Mouse (Mus musculus) limb, embryonic 11.5 days (tissue): ENCODE results near the gene Lmntd1. TPM values are rescaled to one million over a fixed set of nuclear protein-coding genes. Genes with fewer than 3 reads are reported as not detected.
A peak's percentile ranks its signal among the peaks of the same experiment; 100 is the strongest.

Experiments
- ATAC-seq: fragments of 200-750 bp; cut with Nextera tagmentation; 2 replicates; pipeline ENCODE4 v1.8.0; 2017; ENCODE audit warnings: low read depth; ENCODE audit not compliant: insufficient number of reproducible peaks, low FRiP score, low TSS enrichment
- DNase-seq: peaks from one replicate; pipeline ENCODE4 v3.0.0-alpha.2; 2015; ENCODE audit warnings: low spot score
- H3K27ac ChIP-seq: fragments of 300-500 bp; sonication (generic); replicated peaks from 2 replicates; pipeline ENCODE4 v1.5.1; 2014; ENCODE audit warnings: low read depth, mild to moderate bottlenecking, low read length
- H3K27me3 ChIP-seq: fragments of 300-500 bp; sonication (generic); 2 replicates; pipeline ENCODE4 v1.6.1; 2014; ENCODE audit warnings: mild to moderate bottlenecking, low read length, mixed read lengths; ENCODE audit not compliant: control insufficient read depth, insufficient read depth
- H3K36me3 ChIP-seq: fragments of 300-500 bp; sonication (generic); 2 replicates; pipeline ENCODE4 v1.6.1; 2014; ENCODE audit warnings: mild to moderate bottlenecking, low read length, moderate library complexity, mixed read lengths; ENCODE audit not compliant: control insufficient read depth, insufficient read depth
- H3K4me1 ChIP-seq: fragments of 300-500 bp; sonication (generic); 2 replicates; pipeline ENCODE4 v1.6.1; 2014; ENCODE audit warnings: low read length, mixed read lengths; ENCODE audit not compliant: control insufficient read depth, insufficient read depth
- H3K4me2 ChIP-seq: fragments of 300-500 bp; sonication (generic); 2 replicates; pipeline ENCODE4 v1.6.1; 2014; ENCODE audit warnings: low read depth, mild to moderate bottlenecking, moderate library complexity; ENCODE audit not compliant: severe bottlenecking
- H3K4me3 ChIP-seq: fragments of 300-500 bp; sonication (generic); 2 replicates; pipeline ENCODE4 v1.5.1; 2014; ENCODE audit warnings: low read depth, low read length
- H3K9ac ChIP-seq: fragments of 300-500 bp; sonication (generic); 2 replicates; pipeline ENCODE4 v1.6.1; 2014; ENCODE audit warnings: mild to moderate bottlenecking, low read length
- H3K9me3 ChIP-seq: fragments of 300-500 bp; sonication (generic); 2 replicates; pipeline ENCODE4 v1.6.1; 2016; ENCODE audit warnings: low read length; ENCODE audit not compliant: control insufficient read depth
- WGBS: fragments of 180-500 bp; shearing (Covaris S2); extraction: QIAGEN DNeasy Blood & Tissue Kit; methylation state at CpG from one replicate; pipeline ENCODE4 v1.1.7; 2014; 5-methylcytosine and 5-hydroxymethylcytosine counted together
- polyA plus RNA-seq: library from polyadenylated mRNA; unstranded; fragments of >200 nt; fragmentation: Nextera tagmentation; extraction: Ambion mirVana; gene quantifications from 2 replicates; pipeline ENCODE4 v1.2.1, GENCODE M21; 2014

Gene Lmntd1
- polyA plus RNA-seq, 1 experiment from 2014 or later, result 0.37 TPM

DNA sequence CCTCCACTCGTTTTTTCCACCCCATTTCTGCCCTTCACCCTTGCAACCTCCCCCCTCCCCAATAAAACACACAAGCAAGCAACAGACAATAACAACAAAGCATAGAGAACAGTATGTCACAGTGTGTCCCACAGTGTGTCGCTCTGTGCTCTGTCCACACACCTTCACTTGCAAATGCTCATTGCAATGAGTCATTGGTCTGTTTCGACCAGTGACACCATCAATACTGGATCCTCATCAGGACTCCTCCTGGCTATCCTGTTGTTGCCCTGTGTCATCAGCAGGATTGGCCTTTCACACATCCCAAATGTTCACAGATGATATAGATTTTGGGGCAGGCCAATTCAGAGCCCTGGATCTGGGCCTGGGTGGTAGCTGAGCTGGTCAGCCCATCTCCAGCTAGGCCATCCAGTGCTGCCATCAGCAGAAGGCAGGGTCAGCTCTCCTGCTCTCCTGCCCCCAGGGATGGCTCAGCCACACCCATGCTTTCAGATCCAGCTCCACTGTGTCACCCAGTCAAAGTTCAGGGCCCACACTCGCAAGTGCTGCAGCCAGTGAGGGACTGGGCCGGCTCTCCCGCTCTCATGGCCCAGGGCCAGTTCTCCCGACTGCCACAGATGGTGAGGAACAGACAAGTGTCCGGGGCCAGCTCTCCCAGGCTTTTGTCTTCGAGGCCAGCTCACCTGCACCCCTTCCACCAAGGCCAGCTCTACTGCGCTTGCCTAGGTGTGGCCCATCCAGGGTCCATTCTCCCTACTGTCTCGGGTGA lies 267.1 kb downstream of the Lmntd1 start:
- Histone ChIP-seq H3K9ac (0 out of 2 replicates have a peak overlapping the region, but pooled peaks have one; percentile 17), H3K4me1 (no peaks in the 10 kb centered on the region), H3K4me2 (no peak overlapping the region), H3K9me3 (no peaks in the 10 kb centered on the region), H3K36me3 (no peaks in the 10 kb centered on the region), H3K4me3 (no peak overlapping the region), H3K27me3 (no peaks in the 10 kb centered on the region), H3K27ac (no peak overlapping the region)
- ATAC-seq, result no peak
- 80% methylated on average over 11 of the region's 11 CpGs for WGBS
- DNase-seq, result no peak

DNA sequence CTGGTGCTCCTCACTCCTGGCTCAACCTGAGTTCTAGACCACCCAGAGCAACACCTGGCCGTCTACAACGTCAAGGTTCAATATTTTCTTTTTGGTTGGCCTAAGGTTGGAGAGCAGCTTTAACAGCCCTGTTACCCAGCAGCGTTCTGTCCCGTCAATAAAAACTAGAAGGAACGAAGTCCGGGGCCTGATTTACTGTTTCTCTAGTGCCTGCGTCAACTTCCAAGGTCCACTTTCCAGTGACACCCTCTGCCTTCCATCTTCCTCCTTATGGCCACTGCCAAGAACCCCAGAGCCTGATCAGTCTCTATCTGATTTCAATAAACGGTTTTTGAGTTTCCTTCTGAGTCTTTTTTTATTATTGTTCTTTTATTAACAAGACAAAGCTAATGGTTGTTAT lies 267.8 kb downstream of the Lmntd1 start:
- H3K27me3 ChIP-seq, result no peaks in the 10 kb centered on the region
- no peaks in the 10 kb centered on the region for H3K4me1 ChIP-seq
- H3K4me2 ChIP-seq, result no peak overlapping the region
- H3K36me3 ChIP-seq, result no peaks in the 10 kb centered on the region
- H3K9ac ChIP-seq, result no peak overlapping the region
- H3K4me3 ChIP-seq, result no peak overlapping the region
- WGBS, result 78% methylated on average over 8 of the region's 8 CpGs
- no peak for DNase-seq
- no peaks in the 10 kb centered on the region for H3K9me3 ChIP-seq
- H3K27ac ChIP-seq, result no peak overlapping the region
- ATAC-seq, result no peak

DNA sequence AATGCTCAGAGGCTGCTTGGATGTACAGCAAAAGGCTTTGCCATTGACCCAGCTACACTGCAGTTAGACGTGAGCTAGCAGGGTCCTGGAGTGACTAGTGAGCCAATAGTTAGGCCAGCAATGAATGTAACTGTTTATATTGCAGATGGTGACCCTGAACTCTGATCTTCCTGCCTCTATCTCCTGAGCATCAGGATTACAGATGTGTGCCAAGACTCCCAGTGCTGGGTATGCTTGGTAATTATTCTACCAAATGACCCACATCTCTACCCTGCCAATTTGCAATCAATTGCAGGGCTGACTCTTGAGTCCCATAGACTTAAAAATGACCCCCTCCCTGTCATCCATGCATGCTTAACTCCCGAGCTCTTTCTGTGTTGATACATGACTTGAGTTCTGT lies 269.4 kb downstream of the Lmntd1 start:
- Histone ChIP-seq H3K4me1 (no peaks in the 10 kb centered on the region), H3K4me3 (no peak overlapping the region), H3K27me3 (no peaks in the 10 kb centered on the region), H3K4me2 (no peak overlapping the region), H3K27ac (no peak overlapping the region), H3K9me3 (no peaks in the 10 kb centered on the region), H3K9ac (no peak overlapping the region), H3K36me3 (no peaks in the 10 kb centered on the region)
- DNase-seq (no peak), ATAC-seq (no peak)
- 73% methylated on average over 2 of the region's 2 CpGs for WGBS

DNA sequence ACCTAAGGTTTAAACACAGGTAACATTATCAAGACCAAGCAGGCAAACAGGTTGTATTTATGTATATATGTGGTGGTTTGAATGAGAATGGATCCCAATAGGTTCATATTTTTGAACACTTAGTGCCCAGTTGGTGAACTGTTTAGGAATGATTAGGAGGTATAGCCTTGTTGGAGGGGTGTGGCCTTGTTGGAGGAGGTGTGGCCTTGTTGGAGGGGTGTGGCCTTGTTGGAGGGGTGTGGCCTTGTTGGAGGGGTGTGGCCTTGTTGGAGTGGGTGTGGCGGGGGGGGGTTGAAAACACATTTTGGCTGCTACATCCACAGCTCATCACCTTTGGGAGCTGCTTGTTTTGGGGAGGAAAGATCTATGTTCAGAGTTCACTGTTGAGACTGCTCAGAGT lies 270.7 kb downstream of the Lmntd1 start:
- no peaks in the 10 kb centered on the region for H3K36me3 ChIP-seq
- no peaks in the 10 kb centered on the region for H3K9me3 ChIP-seq
- no peak overlapping the region for H3K27ac ChIP-seq
- no peak overlapping the region for H3K4me3 ChIP-seq
- WGBS, result 60% methylated on average over 1 of the region's 1 CpGs
- H3K9ac ChIP-seq, result no peak overlapping the region
- H3K27me3 ChIP-seq, result no peaks in the 10 kb centered on the region
- DNase-seq, result no peak
- H3K4me2 ChIP-seq, result no peak overlapping the region
- no peak for ATAC-seq
- H3K4me1 ChIP-seq, result no peaks in the 10 kb centered on the region

DNA sequence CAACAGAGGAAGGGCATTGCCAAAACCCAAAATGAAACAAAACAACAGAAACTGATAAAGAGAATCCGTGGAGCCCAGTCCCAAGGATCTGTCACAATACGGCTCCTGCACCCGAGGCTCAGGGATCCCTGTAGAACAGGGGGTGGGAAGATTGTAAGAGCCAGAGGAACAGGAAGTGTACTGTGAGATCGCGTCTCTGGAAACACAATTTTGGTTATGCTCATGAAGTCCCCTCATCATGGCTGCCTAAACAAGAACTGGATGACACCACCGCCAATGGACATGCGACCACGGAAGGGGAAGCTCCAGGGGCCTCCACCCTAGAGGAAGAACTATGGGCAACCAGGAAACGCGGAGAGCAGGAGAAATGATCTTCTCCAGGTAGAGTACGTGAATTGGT lies 271.3 kb downstream of the Lmntd1 start:
- 87% methylated on average over 11 of the region's 11 CpGs for WGBS
- H3K27me3 ChIP-seq, result no peaks in the 10 kb centered on the region
- ATAC-seq, result no peak
- no peak overlapping the region for H3K4me3 ChIP-seq
- no peaks in the 10 kb centered on the region for H3K9me3 ChIP-seq
- no peak overlapping the region for H3K4me2 ChIP-seq
- DNase-seq, result no peak
- H3K4me1 ChIP-seq, result no peaks in the 10 kb centered on the region
- no peak overlapping the region for H3K9ac ChIP-seq
- H3K27ac ChIP-seq, result no peak overlapping the region
- H3K36me3 ChIP-seq, result no peaks in the 10 kb centered on the region

DNA sequence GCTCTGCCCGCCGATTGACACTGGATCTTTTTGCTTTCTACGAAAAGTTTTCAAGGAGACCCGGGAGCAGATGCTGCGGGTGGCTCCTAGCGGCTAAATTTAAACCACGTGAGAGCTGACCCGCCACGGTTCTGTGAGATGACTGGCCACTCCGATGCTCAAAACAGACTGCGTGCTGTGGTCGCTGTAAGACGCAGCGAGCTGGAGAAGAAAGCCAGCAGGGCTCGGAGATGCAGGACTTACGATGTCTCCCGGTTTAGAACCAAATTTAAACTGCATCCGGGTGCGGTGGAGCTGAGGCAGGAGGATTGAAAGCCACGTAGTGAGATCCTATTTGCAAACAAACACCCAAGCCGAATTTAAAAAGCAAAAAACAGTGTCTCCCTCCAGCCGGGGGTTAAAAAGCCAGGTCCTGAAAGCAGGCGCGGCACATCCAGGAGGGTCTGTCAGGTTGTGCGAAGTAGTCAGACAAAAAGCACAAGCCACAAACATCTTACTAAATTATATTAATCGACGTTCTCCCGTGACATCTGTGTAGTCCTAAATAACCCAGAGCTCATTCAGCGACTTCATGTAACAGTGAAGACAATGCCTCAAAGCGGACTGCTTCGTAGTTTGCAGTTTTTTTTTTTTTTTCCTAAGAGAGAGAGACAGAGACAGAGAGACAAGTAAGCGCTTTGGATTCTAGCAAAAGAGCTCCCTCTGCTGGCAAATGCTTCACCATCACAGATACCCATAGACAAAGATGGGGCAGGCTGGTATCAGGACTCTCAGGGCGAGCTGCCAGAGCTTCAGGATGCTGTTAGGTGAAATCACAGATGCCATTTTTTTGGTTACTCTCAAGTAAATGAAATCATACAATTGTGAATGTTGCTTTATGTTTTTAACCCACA lies 272.6 kb downstream of the Lmntd1 start:
- Histone ChIP-seq H3K9ac (no peak overlapping the region), H3K4me1 (no peaks in the 10 kb centered on the region), H3K27ac (no peak overlapping the region), H3K4me2 (peak overlapping the region; percentile 56), H3K27me3 (no peaks in the 10 kb centered on the region), H3K9me3 (no peaks in the 10 kb centered on the region), H3K36me3 (no peaks in the 10 kb centered on the region), H3K4me3 (peak overlapping the region; percentile 31)
- peak; percentile 81 for DNase-seq
- peak; percentile 13 for ATAC-seq
- under 1% methylated on average over 33 of the region's 33 CpGs for WGBS

DNA sequence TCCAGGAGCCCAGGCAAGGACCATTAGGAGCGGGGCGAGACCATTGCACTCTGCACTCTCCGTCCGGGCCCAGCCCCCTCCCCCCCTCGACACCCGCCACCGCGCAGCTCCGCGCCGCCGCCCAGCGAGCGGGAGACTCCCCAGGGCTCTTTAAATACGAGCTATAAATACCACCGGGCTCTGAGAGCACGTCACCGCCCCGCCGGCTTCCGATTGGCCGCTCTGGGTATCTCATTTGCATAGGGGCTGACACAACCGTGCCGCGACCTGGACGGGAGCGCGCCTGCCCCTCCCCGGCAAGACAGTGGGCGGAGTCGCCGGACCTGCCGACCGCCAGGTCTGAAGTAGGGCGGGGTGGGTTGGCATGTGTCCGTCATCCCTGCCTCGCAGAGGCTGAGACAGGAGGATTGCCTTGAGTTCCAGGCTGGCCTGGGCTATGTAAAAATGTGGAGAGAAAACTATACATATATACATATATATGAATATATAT lies 273.4 kb downstream of the Lmntd1 start:
- H3K27me3 ChIP-seq, result no peaks in the 10 kb centered on the region
- peak overlapping the region; percentile 56 for H3K4me2 ChIP-seq
- H3K4me3 ChIP-seq, result peak overlapping the region; percentile 31
- no peaks in the 10 kb centered on the region for H3K36me3 ChIP-seq
- DNase-seq (peak; percentile 95), ATAC-seq (peak; percentile 90)
- 0% methylated on average over 37 of the region's 37 CpGs for WGBS
- H3K9me3 ChIP-seq, result no peaks in the 10 kb centered on the region
- no peaks in the 10 kb centered on the region for H3K4me1 ChIP-seq
- peak overlapping the region; percentile 53 for H3K9ac ChIP-seq
- H3K27ac ChIP-seq, result no peak overlapping the region

DNA sequence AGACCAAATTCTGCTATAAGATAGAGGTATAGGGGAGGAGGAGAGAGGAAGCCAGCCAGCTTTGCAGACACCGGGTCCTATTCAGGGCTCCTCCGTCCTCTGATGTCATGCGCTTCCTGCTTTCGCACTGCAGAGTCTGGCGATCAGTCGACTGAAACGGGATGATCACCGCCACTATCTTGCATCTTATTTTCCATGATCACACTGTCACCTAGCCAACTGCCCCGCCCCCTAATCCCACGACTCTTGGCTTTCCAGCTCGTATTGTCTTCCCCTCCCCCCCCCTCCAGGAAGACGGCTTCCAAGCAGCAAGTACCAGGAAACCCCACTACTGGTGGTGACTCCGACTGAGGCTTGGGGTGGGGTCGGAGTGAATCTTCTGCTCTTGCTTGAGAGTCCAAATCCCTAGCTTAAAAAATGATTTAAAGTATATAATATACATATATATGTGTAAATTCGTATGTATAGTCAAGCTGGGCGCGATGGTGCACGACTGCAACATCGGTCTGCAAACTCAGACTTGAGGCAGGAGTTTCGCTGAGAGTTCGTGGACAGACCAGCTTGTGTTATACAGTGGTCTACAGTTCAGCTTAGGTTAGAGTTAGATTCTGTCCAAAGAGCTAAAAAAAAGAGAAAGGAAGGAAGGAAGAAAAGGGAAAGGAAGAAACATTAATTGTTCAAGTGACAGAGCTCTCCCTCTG lies 274.0 kb downstream of the Lmntd1 start:
- Histone ChIP-seq H3K4me3 (peak overlapping the region; percentile 31), H3K4me1 (no peaks in the 10 kb centered on the region), H3K36me3 (no peaks in the 10 kb centered on the region), H3K4me2 (peak overlapping the region; percentile 56), H3K27me3 (no peaks in the 10 kb centered on the region), H3K27ac (no peak overlapping the region), H3K9me3 (no peaks in the 10 kb centered on the region), H3K9ac (peak overlapping the region; percentile 53)
- under 1% methylated on average over 21 of the region's 21 CpGs for WGBS
- peak; percentile 7 for ATAC-seq
- DNase-seq, result peak; percentile 59
